Comparison of ENCODE assay signal across 8 mouse cellular contexts in genomic region chr10:80985970-80986701, GRCm38 (mm10). TPM values are rescaled to one million over a fixed set of nuclear protein-coding genes. Genes with fewer than 3 reads are reported as not detected.
DNase-seq lines count a peak whose midpoint lies in the region; ATAC-seq and TF ChIP-seq lines count a peak whose summit lies in the region.

No protein-coding gene starts in this region.

- no peak for TF ChIP-seq CTCF in kidney, postnatal 0 days (IDR thresholded peaks at IDR 0.05; ENCODE audit: low read depth)
- no peak for TF ChIP-seq CTCF in midbrain, postnatal 0 days (IDR thresholded peaks at IDR 0.05)

- no peaks in the 10 kb centered on the region for H3K36me3 ChIP-seq in kidney, postnatal 0 days (ENCODE audit: insufficient read depth, low read length)
- H3K36me3 ChIP-seq in embryonic facial prominence, embryonic 10.5 days (replicated peaks), result no peaks in the 10 kb centered on the region
- H3K36me3 ChIP-seq in intestine, embryonic 15.5 days, result no peaks in the 10 kb centered on the region
- no peaks in the 10 kb centered on the region for H3K36me3 ChIP-seq in midbrain, postnatal 0 days (ENCODE audit: insufficient read depth, low read length)

- peaks cover 7% of the 10 kb centered on the region; the same call in 1 of the 2 replicates for H3K4me1 ChIP-seq in kidney, postnatal 0 days (replicated peaks; ENCODE audit: insufficient read depth, low read length)
- peaks cover 26% of the 10 kb centered on the region for H3K4me1 ChIP-seq in embryonic facial prominence, embryonic 10.5 days
- peaks cover 19% of the 10 kb centered on the region for H3K4me1 ChIP-seq in intestine, embryonic 15.5 days (replicated peaks)
- H3K4me1 ChIP-seq in midbrain, postnatal 0 days (ENCODE audit: insufficient read depth, low read length), result peaks cover 6% of the 10 kb centered on the region; the same call in 1 of the 2 replicates

- no peak; the same call in 1 of the 2 replicates for ATAC-seq in kidney, postnatal 0 days (replicated peaks; ENCODE audit: low FRiP score, low read depth)
- ATAC-seq in intestine, embryonic 15.5 days, result peak; percentile 32; the same call in 1 of the 2 replicates
- ATAC-seq in midbrain, postnatal 0 days (ENCODE audit: low FRiP score), result no peak
- no peak for ATAC-seq in megakaryocyte progenitor cell, adult 5-6 weeks (replicated peaks; ENCODE audit: poor library complexity)

- WGBS in kidney, postnatal 0 days, result 33% methylated on average over 13 of the region's 13 CpGs
- WGBS in embryonic facial prominence, embryonic 10.5 days, result 35% methylated on average over 13 of the region's 13 CpGs
- WGBS in intestine, embryonic 15.5 days, result 35% methylated on average over 13 of the region's 13 CpGs
- WGBS in midbrain, postnatal 0 days, result 35% methylated on average over 13 of the region's 13 CpGs

- 0 out of 2 replicates have a peak, but pooled peaks cover 5% of the 10 kb centered on the region for H3K27me3 ChIP-seq in kidney, postnatal 0 days (ENCODE audit: insufficient read depth, low read length)
- peaks cover 56% of the 10 kb centered on the region for H3K27me3 ChIP-seq in embryonic facial prominence, embryonic 10.5 days (replicated peaks; ENCODE audit: low read depth, poor library complexity, severe bottlenecking)
- peaks cover 12% of the 10 kb centered on the region; the same call in 1 of the 2 replicates for H3K27me3 ChIP-seq in intestine, embryonic 15.5 days (replicated peaks)
- peaks cover 19% of the 10 kb centered on the region for H3K27me3 ChIP-seq in midbrain, postnatal 0 days (ENCODE audit: insufficient read depth, low read length)

- peak overlapping the region; percentile 43 for H3K9ac ChIP-seq in kidney, postnatal 0 days (ENCODE audit: low read depth, low read length)
- peak overlapping the region; percentile 41 for H3K9ac ChIP-seq in intestine, embryonic 15.5 days
- peak overlapping the region; percentile 61 for H3K9ac ChIP-seq in midbrain, postnatal 0 days (replicated peaks; ENCODE audit: low read length, poor library complexity, severe bottlenecking)

- peak overlapping the region; percentile 34 for H3K4me3 ChIP-seq in kidney, postnatal 0 days (replicated peaks; ENCODE audit: low read depth, low read length)
- peak overlapping the region; percentile 40 for H3K4me3 ChIP-seq in embryonic facial prominence, embryonic 10.5 days
- peak overlapping the region; percentile 35 for H3K4me3 ChIP-seq in intestine, embryonic 15.5 days (replicated peaks)
- peak overlapping the region; percentile 35 for H3K4me3 ChIP-seq in midbrain, postnatal 0 days (ENCODE audit: low read depth, low read length)

- no peaks in the 10 kb centered on the region for H3K9me3 ChIP-seq in kidney, postnatal 0 days (replicated peaks; ENCODE audit: low read length)
- no peaks in the 10 kb centered on the region for H3K9me3 ChIP-seq in embryonic facial prominence, embryonic 10.5 days
- no peaks in the 10 kb centered on the region for H3K9me3 ChIP-seq in intestine, embryonic 15.5 days
- H3K9me3 ChIP-seq in midbrain, postnatal 0 days (ENCODE audit: low read length), result no peaks in the 10 kb centered on the region

- no peak for DNase-seq in kidney, postnatal 0 days (ENCODE audit: low spot score)
- no peak for DNase-seq in kidney, postnatal 10 days
- no peak for DNase-seq in embryonic facial prominence, embryonic 10.5 days (ENCODE audit: low spot score)
- DNase-seq in midbrain, postnatal 0 days (ENCODE audit: low spot score), result no peak
- DNase-seq in right cerebral cortex, postnatal 36 days (ENCODE audit: low spot score in 2 of 2), result no peak
- no peak for DNase-seq in layer of hippocampus, postnatal 10 days (ENCODE audit: low spot score in 2 of 2)

- H3K27ac ChIP-seq in kidney, postnatal 0 days, result 0 out of 2 replicates have a peak overlapping the region, but pooled peaks have one; percentile 25
- no peak overlapping the region for H3K27ac ChIP-seq in embryonic facial prominence, embryonic 10.5 days (replicated peaks)
- H3K27ac ChIP-seq in intestine, embryonic 15.5 days, result 0 out of 2 replicates have a peak overlapping the region, but pooled peaks have one; percentile 11
- no peak overlapping the region for H3K27ac ChIP-seq in midbrain, postnatal 0 days (ENCODE audit: low read depth, low read length)

- H3K4me2 ChIP-seq in kidney, postnatal 0 days (ENCODE audit: low read length), result peak overlapping the region; percentile 68
- H3K4me2 ChIP-seq in intestine, embryonic 15.5 days (replicated peaks), result peak overlapping the region; percentile 66
- H3K4me2 ChIP-seq in midbrain, postnatal 0 days (ENCODE audit: low read depth, low read length, poor library complexity, severe bottlenecking), result peak overlapping the region; percentile 56

RNA-seq across cellular contexts. Expression of gene Gng7, which starts 28.6 kb away (rescaled TPM):
- 3.4 TPM in 2 replicates for polyA plus RNA-seq in kidney, postnatal 0 days (2015; fragmentation: Nextera tagmentation; extraction: Ambion mirVana)
- polyA plus RNA-seq in embryonic facial prominence, embryonic 10.5 days (2016; fragmentation: Nextera tagmentation; extraction: Ambion mirVana), result 6.5 and 6.7 TPM in 2 replicates
- polyA plus RNA-seq in intestine, embryonic 15.5 days (2015; fragmentation: Nextera tagmentation; extraction: Ambion mirVana), result 4.5 and 4.7 TPM in 2 replicates
- 27.6 and 40.7 TPM in 2 replicates for total RNA-seq in midbrain, postnatal 0 days (2014; rRNA removed)
- polyA plus RNA-seq in midbrain, postnatal 0 days (2015; fragmentation: Nextera tagmentation; extraction: Ambion mirVana), result 29.5 and 29.9 TPM in 2 replicates
- 0.44 and 0.57 TPM in 2 replicates for total RNA-seq in megakaryocyte progenitor cell, adult 5-6 weeks (2015)
- total RNA-seq in megakaryocyte progenitor cell, adult 5-6 weeks (2017), result 0.83 and 1.2 TPM in 2 replicates
- 100 to 1,000 TPM; 145 to 156 TPM for total RNA-seq in layer of hippocampus, postnatal 10 days (2021)

RNA-seq across cellular contexts. Expression of gene Diras1, which starts 39.3 kb away (rescaled TPM):
- 0.11 TPM in 1 of 2 replicates, not detected in the other for polyA plus RNA-seq in kidney, postnatal 0 days (2015; fragmentation: Nextera tagmentation; extraction: Ambion mirVana)
- 1.4 and 1.9 TPM in 2 replicates for polyA plus RNA-seq in embryonic facial prominence, embryonic 10.5 days (2016; fragmentation: Nextera tagmentation; extraction: Ambion mirVana)
- polyA plus RNA-seq in intestine, embryonic 15.5 days (2015; fragmentation: Nextera tagmentation; extraction: Ambion mirVana), result 0.94 and 1.2 TPM in 2 replicates
- 104 and 119 TPM in 2 replicates for total RNA-seq in midbrain, postnatal 0 days (2014; rRNA removed)
- polyA plus RNA-seq in midbrain, postnatal 0 days (2015; fragmentation: Nextera tagmentation; extraction: Ambion mirVana), result 95.2 and 98.3 TPM in 2 replicates
- not detected in 2 replicates for total RNA-seq in megakaryocyte progenitor cell, adult 5-6 weeks (2015)
- total RNA-seq in megakaryocyte progenitor cell, adult 5-6 weeks (2017), result not detected in 2 replicates
- 100 to 1,000 TPM in 1 of 2 experiments, 10 to 100 TPM in 1; 92.4 to 110 TPM for total RNA-seq in layer of hippocampus, postnatal 10 days (2021)

RNA-seq across cellular contexts. Expression of gene Slc39a3, which starts 51.1 kb away (rescaled TPM):
- 13.4 and 13.9 TPM in 2 replicates for polyA plus RNA-seq in kidney, postnatal 0 days (2015; fragmentation: Nextera tagmentation; extraction: Ambion mirVana)
- polyA plus RNA-seq in embryonic facial prominence, embryonic 10.5 days (2016; fragmentation: Nextera tagmentation; extraction: Ambion mirVana), result 14.0 and 16.9 TPM in 2 replicates
- polyA plus RNA-seq in intestine, embryonic 15.5 days (2015; fragmentation: Nextera tagmentation; extraction: Ambion mirVana), result 15.0 and 18.2 TPM in 2 replicates
- 115 and 122 TPM in 2 replicates for total RNA-seq in midbrain, postnatal 0 days (2014; rRNA removed)
- 50.2 and 54.7 TPM in 2 replicates for polyA plus RNA-seq in midbrain, postnatal 0 days (2015; fragmentation: Nextera tagmentation; extraction: Ambion mirVana)
- 1.9 and 2.3 TPM in 2 replicates for total RNA-seq in megakaryocyte progenitor cell, adult 5-6 weeks (2015)
- 4.2 and 5.0 TPM in 2 replicates for total RNA-seq in megakaryocyte progenitor cell, adult 5-6 weeks (2017)
- total RNA-seq in layer of hippocampus, postnatal 10 days (2021), result 10 to 100 TPM; 57.3 to 66.0 TPM

RNA-seq across cellular contexts. Expression of gene Gadd45b, which starts 56.3 kb away (rescaled TPM):
- polyA plus RNA-seq in kidney, postnatal 0 days (2015; fragmentation: Nextera tagmentation; extraction: Ambion mirVana), result 17.4 and 20.8 TPM in 2 replicates
- 6.5 and 6.8 TPM in 2 replicates for polyA plus RNA-seq in embryonic facial prominence, embryonic 10.5 days (2016; fragmentation: Nextera tagmentation; extraction: Ambion mirVana)
- 26.6 and 29.9 TPM in 2 replicates for polyA plus RNA-seq in intestine, embryonic 15.5 days (2015; fragmentation: Nextera tagmentation; extraction: Ambion mirVana)
- 3.5 and 7.3 TPM in 2 replicates for total RNA-seq in midbrain, postnatal 0 days (2014; rRNA removed)
- 5.0 and 6.4 TPM in 2 replicates for polyA plus RNA-seq in midbrain, postnatal 0 days (2015; fragmentation: Nextera tagmentation; extraction: Ambion mirVana)
- 18.7 and 20.7 TPM in 2 replicates for total RNA-seq in megakaryocyte progenitor cell, adult 5-6 weeks (2015)
- 17.6 and 17.9 TPM in 2 replicates for total RNA-seq in megakaryocyte progenitor cell, adult 5-6 weeks (2017)
- total RNA-seq in layer of hippocampus, postnatal 10 days (2021), result 10 to 100 TPM; 12.1 to 14.4 TPM

Comparison
In these comparisons a context has a peak if more than half of its experiments do, and no peak if none do; other contexts are left out.
1. H3K27ac ChIP-seq: peak in kidney, postnatal 0 days (single experiment) and intestine, embryonic 15.5 days (single experiment); none in embryonic facial prominence, embryonic 10.5 days (single experiment) and midbrain, postnatal 0 days (single experiment).
2. RNA of gene Diras1, which starts 39.3 kb away (polyA plus RNA-seq): 95.2 to 98.3 TPM in midbrain, postnatal 0 days; 1.4 to 1.9 TPM in embryonic facial prominence, embryonic 10.5 days, 0.94 to 1.2 TPM in intestine, embryonic 15.5 days and 0.11 TPM in kidney, postnatal 0 days; every median in the first group is over 10 times any median in the second.
3. Peak in every context shown above with its lines, with median percentiles within 50 percentile points of each other: H3K4me2 ChIP-seq, H3K4me3 ChIP-seq and H3K9ac ChIP-seq.